Mouse (Mus musculus): ENCODE results near the gene Tmem237. TPM values are rescaled to one million over a fixed set of nuclear protein-coding genes. Genes with fewer than 3 reads are reported as not detected.

Tmem237 gene
- total RNA-seq, 2 experiments from 2014 or later = 30.1 to 33.6 TPM

- intact Hi-C loops (cut with DNase I) = no loop called here
- no peak for DNase-seq (ENCODE audit: low spot score in 2 of 2)
Measured at GRCm38 (mm10) chr1:59125558-59125957, 5.3 kb upstream of the Tmem237 start.

- intact Hi-C loops (cut with DNase I) = no loop called here
- no peak for DNase-seq (ENCODE audit: low spot score in 2 of 2)
Measured at GRCm38 (mm10) chr1:59110524-59110923, 9.7 kb downstream of the Tmem237 start.

- DNase-seq (ENCODE audit: low spot score in 2 of 2) = no peak
- intact Hi-C loops (cut with DNase I) = no loop called here
Measured at GRCm38 (mm10) chr1:59102071-59102470, 18.1 kb downstream of the Tmem237 start.

- intact Hi-C loops (cut with DNase I) = no loop called here
- peak in 1 of 2 experiments; percentile 41 for DNase-seq (ENCODE audit: low spot score in 2 of 2)
Measured at GRCm38 (mm10) chr1:59101020-59101419, 19.2 kb downstream of the Tmem237 start.

- intact Hi-C loops (cut with DNase I) = no loop called here
- DNase-seq (ENCODE audit: low spot score in 2 of 2) = no peak
Measured at GRCm38 (mm10) chr1:59094705-59095104, 25.5 kb downstream of the Tmem237 start, which contains the start of gene C2cd6. TSS of gene C2cd6 (minus strand) at chr1:59094900.

GRCm38 (mm10) chr1:59070867-59071266, 49.3 kb downstream of the Tmem237 start:
- DNase-seq (ENCODE audit: low spot score in 2 of 2) = no peak
- intact Hi-C loops (cut with DNase I) = no loop called here

- intact Hi-C loops (cut with DNase I) = no loop called here
- DNase-seq (ENCODE audit: low spot score in 2 of 2) = peak; percentile 25 to 32
Measured at GRCm38 (mm10) chr1:59067976-59068375, 52.2 kb downstream of the Tmem237 start.

- no peak for DNase-seq (ENCODE audit: low spot score in 2 of 2)
- intact Hi-C loops (cut with DNase I) = no loop called here
Measured at GRCm38 (mm10) chr1:59063697-59064096, 56.5 kb downstream of the Tmem237 start.

GRCm38 (mm10) chr1:59056955-59057354, 63.3 kb downstream of the Tmem237 start:
- intact Hi-C loops (cut with DNase I) = no loop called here
- DNase-seq (ENCODE audit: low spot score in 2 of 2) = no peak

- no peak for DNase-seq (ENCODE audit: low spot score in 2 of 2)
- intact Hi-C loops (cut with DNase I) = no loop called here
Measured at GRCm38 (mm10) chr1:59051306-59051705, 68.9 kb downstream of the Tmem237 start.

Other genes with a start within 250 kb of the Tmem237 start
- 100 to 1,000 TPM; 186 to 202 TPM for gene Trak2, start 147.0 kb downstream of the Tmem237 start, total RNA-seq (2021)
- 10 to 100 TPM; 62.2 to 81.1 TPM for gene Stradb, start 146.9 kb downstream of the Tmem237 start, total RNA-seq (2021)
- gene C2cd6, start 25.5 kb downstream of the Tmem237 start, total RNA-seq (2021) = not detected
- under 1 TPM; 0.32 to 0.79 TPM for gene Mpp4, start 43.0 kb upstream of the Tmem237 start, total RNA-seq (2021)
- 10 to 100 TPM; 33.3 to 37.2 TPM for gene Als2, start 116.8 kb upstream of the Tmem237 start, total RNA-seq (2021)
- under 1 TPM; 0.44 to 0.83 TPM for gene Cdk15, start 136.5 kb upstream of the Tmem237 start, total RNA-seq (2021)

Data from left cerebral cortex, postnatal 14 days (tissue).